Mouse (Mus musculus) myocyte (in vitro differentiated cells): Measurements from ENCODE around the gene Sumo2.
"Not testable (repeated sequence)": the region's sequence is repeated elsewhere in the genome, so short reads cannot be mapped to it uniquely, and the experiment has no call there.

Experiments used
- CEBPB ChIP-seq: IDR thresholded peaks from 2 replicates; pipeline ENCODE4 v1.6.1; 2011; ENCODE audit warnings: mild to moderate bottlenecking, moderate library complexity; ENCODE audit not compliant: poor library complexity, insufficient read depth, severe bottlenecking
- E2F4 ChIP-seq: IDR thresholded peaks from one replicate; pipeline ENCODE4 v1.6.1; 2011; ENCODE audit warnings: mild to moderate bottlenecking, control low read depth, moderate library complexity; ENCODE audit not compliant: insufficient read depth
- MAX ChIP-seq: IDR thresholded peaks from one replicate; pipeline ENCODE4 v1.6.1; 2011; ENCODE audit warnings: low read depth, mild to moderate bottlenecking, control low read depth
- MYOD1 ChIP-seq, 3 experiments: IDR thresholded peaks; one replicate each; pipeline ENCODE4 v1.6.1; 2011; ENCODE audit warnings: control low read depth in 2 of 3, low read depth in 2 of 3, mild to moderate bottlenecking in 2 of 3, moderate library complexity in 1 of 3; ENCODE audit not compliant: insufficient read length in 2 of 3, control insufficient read depth in 1 of 3
- MYOG ChIP-seq, 3 experiments: IDR thresholded peaks; one replicate each; pipeline ENCODE4 v1.6.1; 2011; ENCODE audit warnings: control low read depth in 2 of 3, low read depth in 2 of 3, mild to moderate bottlenecking in 2 of 3; ENCODE audit not compliant: insufficient read length in 2 of 3, control insufficient read depth in 1 of 3, insufficient read depth in 1 of 3
- POLR2A ChIP-seq: IDR thresholded peaks from one replicate; pipeline ENCODE4 v1.6.1; 2011; ENCODE audit warnings: low read depth, mild to moderate bottlenecking, control low read depth, moderate library complexity; ENCODE audit not compliant: insufficient read length
- POLR2AphosphoS2 ChIP-seq: IDR thresholded peaks from one replicate; pipeline ENCODE4 v1.6.1; 2011; ENCODE audit warnings: low read depth, control low read depth; ENCODE audit not compliant: insufficient read length
- SRF ChIP-seq: IDR thresholded peaks from one replicate; pipeline ENCODE4 v1.6.1; 2011; ENCODE audit warnings: low read depth; ENCODE audit not compliant: control insufficient read depth, insufficient read length
- TCF3 ChIP-seq: IDR thresholded peaks from one replicate; pipeline ENCODE4 v1.6.1; 2011; ENCODE audit warnings: low read depth, control low read depth; ENCODE audit not compliant: insufficient read length
- USF1 ChIP-seq: IDR thresholded peaks from one replicate; pipeline ENCODE4 v1.6.1; 2011; ENCODE audit warnings: low read depth, mild to moderate bottlenecking, control low read depth, moderate library complexity

DNA sequence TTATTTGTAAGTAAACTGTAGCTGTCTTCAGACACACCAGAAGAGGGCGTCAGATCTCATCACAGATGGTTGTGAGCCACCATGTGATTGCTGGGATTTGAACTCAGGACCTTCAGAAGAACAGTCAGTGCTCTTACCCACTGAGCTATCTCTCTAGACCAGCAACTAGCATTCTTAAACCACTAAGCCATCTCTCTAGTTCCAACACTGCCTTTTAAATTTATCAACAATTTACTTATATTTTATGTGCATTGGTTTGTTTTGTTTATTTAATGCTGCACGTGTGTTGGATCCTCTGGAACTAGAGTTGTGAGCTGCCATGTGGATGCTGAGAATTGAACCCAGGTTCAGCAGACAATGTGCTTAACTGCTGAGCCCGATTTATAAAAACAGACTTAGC lies 9.6 kb downstream of the Sumo2 start:
- not testable (repeated sequence) for TF ChIP-seq POLR2AphosphoS2; CEBPB; E2F4; MYOD1 (IDR thresholded peaks at IDR 0.05; ENCODE audit: control insufficient read depth in 1 of 3, insufficient read length in 2 of 3, low read depth in 2 of 3); USF1; POLR2A; MYOG (IDR thresholded peaks at IDR 0.05; ENCODE audit: control insufficient read depth in 1 of 3, insufficient read depth in 1 of 3, insufficient read length in 2 of 3, low read depth in 2 of 3); MAX; SRF; TCF3
